Mouse (Mus musculus): ENCODE results near the gene Gm20696. TPM values are rescaled to one million over a fixed set of nuclear protein-coding genes. Genes with fewer than 3 reads are reported as not detected.

Gene Gm20696
- polyA plus RNA-seq, 1 experiment from 2014 or later: 2.3 TPM

DNA sequence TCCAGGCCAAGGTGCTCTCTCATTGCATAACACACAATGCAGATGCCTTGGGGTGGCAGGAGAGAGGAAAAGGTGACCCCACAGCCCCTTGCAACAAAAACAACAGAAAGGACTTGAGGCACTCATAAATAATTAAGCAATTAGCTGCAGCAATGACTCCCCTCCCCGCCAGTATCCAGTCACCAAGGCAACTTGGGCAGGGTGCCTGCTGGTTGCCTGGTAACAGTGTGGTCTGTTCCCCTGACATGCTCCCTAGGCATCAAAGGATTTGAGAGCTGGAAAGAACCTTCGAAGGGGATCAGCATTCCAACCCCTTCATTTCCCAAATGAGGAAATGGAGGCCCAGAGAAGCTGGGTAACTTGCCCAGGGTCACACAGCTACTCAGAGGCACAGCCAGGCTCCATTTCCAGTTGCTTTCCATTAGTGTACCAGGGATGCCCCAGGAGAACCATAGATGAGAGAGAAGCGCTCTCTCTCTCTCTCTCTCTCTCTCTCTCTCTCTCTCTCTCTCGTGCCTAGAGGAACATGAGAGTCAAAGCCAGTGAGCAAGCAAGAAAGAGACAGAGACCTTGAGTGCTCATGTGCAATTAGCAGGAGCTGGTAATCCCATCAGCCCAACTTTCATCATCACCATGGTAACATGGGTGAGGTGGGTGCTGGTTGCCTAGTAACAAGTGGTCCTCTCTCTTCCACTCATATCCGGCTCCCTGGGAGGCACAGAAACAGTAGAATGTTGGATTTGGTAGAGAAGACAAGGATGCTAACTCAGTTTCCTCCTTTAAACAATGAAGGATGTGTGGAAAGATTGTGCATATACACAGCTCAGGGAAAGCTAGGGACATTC is 3.1 kb upstream of the Gm20696 start:
- H3K27ac ChIP-seq (ENCODE audit: low read length): no peak overlapping the region
- no peaks in the 10 kb centered on the region for H3K36me3 ChIP-seq (ENCODE audit: control insufficient read depth, insufficient read depth)
- no peak overlapping the region for H3K9ac ChIP-seq (ENCODE audit: low read length)
- H3K4me3 ChIP-seq (ENCODE audit: low read length): no peak overlapping the region
- WGBS: 50% methylated on average over 5 of the region's 5 CpGs
- 0 out of 2 replicates have a peak, but pooled peaks cover 3% of the 10 kb centered on the region for H3K27me3 ChIP-seq (ENCODE audit: control insufficient read depth, insufficient read depth, low read length)
- no peak for ATAC-seq (replicated peaks; ENCODE audit: extremely low read depth, insufficient read depth, low FRiP score)
- H3K9me3 ChIP-seq (replicated peaks; ENCODE audit: control insufficient read depth, low read length): no peaks in the 10 kb centered on the region
- H3K4me2 ChIP-seq (ENCODE audit: low read depth, low read length): no peak overlapping the region
- H3K4me1 ChIP-seq (ENCODE audit: control insufficient read depth, insufficient read depth, low read length): peaks cover 15% of the 10 kb centered on the region

DNA sequence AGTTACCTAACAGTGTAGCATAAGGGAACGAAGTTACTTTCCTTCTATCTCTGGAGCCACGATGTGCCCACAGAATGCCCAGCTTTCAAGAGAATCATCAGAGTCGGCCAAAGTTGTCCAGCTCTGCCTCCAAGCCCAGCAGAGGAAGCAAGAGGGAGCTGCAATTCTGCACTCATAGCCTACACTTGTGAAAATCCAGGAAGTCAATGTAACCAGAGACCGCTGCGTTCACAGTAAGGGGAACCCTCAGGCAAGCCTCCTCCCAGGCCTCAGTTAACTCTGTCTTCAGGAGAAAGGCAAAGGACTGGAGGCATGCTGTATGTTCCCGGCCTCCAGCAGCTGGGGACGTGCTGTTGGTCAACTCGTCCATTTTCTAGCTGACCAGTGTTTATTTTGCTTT is 693 bp upstream of the Gm20696 start:
- Histone ChIP-seq H3K4me1 (ENCODE audit: control insufficient read depth, insufficient read depth, low read length) (peaks cover 15% of the 10 kb centered on the region), H3K9ac (ENCODE audit: low read length) (no peak overlapping the region), H3K9me3 (replicated peaks; ENCODE audit: control insufficient read depth, low read length) (no peaks in the 10 kb centered on the region), H3K36me3 (ENCODE audit: control insufficient read depth, insufficient read depth) (no peaks in the 10 kb centered on the region), H3K27ac (ENCODE audit: low read length) (no peak overlapping the region), H3K4me3 (ENCODE audit: low read length) (peak overlapping the region; percentile 88), H3K4me2 (ENCODE audit: low read depth, low read length) (peak overlapping the region; percentile 91), H3K27me3 (ENCODE audit: control insufficient read depth, insufficient read depth, low read length) (0 out of 2 replicates have a peak, but pooled peaks cover 3% of the 10 kb centered on the region)
- ATAC-seq (replicated peaks; ENCODE audit: extremely low read depth, insufficient read depth, low FRiP score): no peak
- WGBS: 59% methylated on average over 8 of the region's 8 CpGs

- peak overlapping the region; percentile 49 for H3K27ac ChIP-seq (ENCODE audit: low read length)
Measured at GRCm38 (mm10) chr6:99665457-99666317, 910 bp downstream of the Gm20696 start.

DNA sequence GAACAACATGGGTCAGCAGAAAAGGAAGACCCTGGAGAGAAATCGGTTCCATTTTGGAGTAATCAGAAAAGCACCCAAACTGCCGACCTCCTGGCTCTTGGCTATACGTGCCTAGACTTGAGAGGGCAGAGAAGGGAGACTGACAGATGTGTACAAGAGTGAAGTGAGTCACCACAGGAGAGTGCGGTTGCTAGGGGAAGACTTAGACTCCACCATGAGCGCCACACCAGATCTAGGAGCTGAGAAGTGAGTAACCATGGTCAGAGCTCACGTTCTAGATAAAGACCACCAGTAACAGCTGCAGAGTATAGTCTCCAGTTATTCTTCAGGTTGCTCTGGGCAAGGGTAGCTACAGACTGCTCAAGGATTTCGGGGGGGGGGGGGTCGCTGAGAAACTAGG is 3.4 kb downstream of the Gm20696 start:
- 68% methylated on average over 8 of the region's 8 CpGs for WGBS
- Histone ChIP-seq H3K4me2 (ENCODE audit: low read depth, low read length) (no peak overlapping the region), H3K4me1 (ENCODE audit: control insufficient read depth, insufficient read depth, low read length) (peaks cover 15% of the 10 kb centered on the region), H3K27ac (ENCODE audit: low read length) (no peak overlapping the region), H3K4me3 (ENCODE audit: low read length) (no peak overlapping the region), H3K36me3 (ENCODE audit: control insufficient read depth, insufficient read depth) (no peaks in the 10 kb centered on the region), H3K27me3 (ENCODE audit: control insufficient read depth, insufficient read depth, low read length) (0 out of 2 replicates have a peak, but pooled peaks cover 3% of the 10 kb centered on the region), H3K9me3 (replicated peaks; ENCODE audit: control insufficient read depth, low read length) (no peaks in the 10 kb centered on the region), H3K9ac (ENCODE audit: low read length) (no peak overlapping the region)
- no peak for ATAC-seq (replicated peaks; ENCODE audit: extremely low read depth, insufficient read depth, low FRiP score)

More at GRCm38 (mm10) chr6:99665457-99666317, 910 bp downstream of the Gm20696 start:
- no peaks in the 10 kb centered on the region for H3K36me3 ChIP-seq (ENCODE audit: control insufficient read depth, insufficient read depth)
- peak overlapping the region; percentile 91 for H3K4me2 ChIP-seq (ENCODE audit: low read depth, low read length)
- no peak for ATAC-seq (replicated peaks; ENCODE audit: extremely low read depth, insufficient read depth, low FRiP score)
- H3K27me3 ChIP-seq (ENCODE audit: control insufficient read depth, insufficient read depth, low read length): 0 out of 2 replicates have a peak, but pooled peaks cover 3% of the 10 kb centered on the region
- peak overlapping the region; percentile 91 for H3K9ac ChIP-seq (ENCODE audit: low read length)
- 25% methylated on average over 16 of the region's 16 CpGs for WGBS
- H3K4me3 ChIP-seq (ENCODE audit: low read length): peak overlapping the region; percentile 88
- peaks cover 16% of the 10 kb centered on the region for H3K4me1 ChIP-seq (ENCODE audit: control insufficient read depth, insufficient read depth, low read length)
- no peaks in the 10 kb centered on the region for H3K9me3 ChIP-seq (replicated peaks; ENCODE audit: control insufficient read depth, low read length)

DNA sequence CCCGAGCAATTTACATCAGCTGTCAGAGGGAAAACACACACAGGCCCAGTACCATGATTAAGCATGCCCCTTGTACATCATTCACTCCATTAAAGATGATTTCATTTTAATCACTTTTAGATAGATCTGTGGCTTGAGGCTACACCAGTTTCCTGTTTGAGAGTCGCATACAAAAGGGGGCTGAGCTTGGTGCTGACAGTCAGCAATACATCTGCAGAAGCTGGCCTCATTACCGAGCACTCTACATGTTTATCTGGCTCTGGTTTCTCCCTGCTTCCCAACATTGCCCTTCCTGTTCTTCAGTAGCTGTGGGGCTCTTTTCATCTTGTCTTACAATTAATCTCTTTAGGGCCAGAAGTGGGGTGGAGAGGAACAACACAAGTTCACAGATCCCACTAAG is 6.2 kb downstream of the Gm20696 start:
- Histone ChIP-seq H3K4me3 (ENCODE audit: low read length) (no peak overlapping the region), H3K9ac (ENCODE audit: low read length) (no peak overlapping the region), H3K4me2 (ENCODE audit: low read depth, low read length) (no peak overlapping the region), H3K27ac (ENCODE audit: low read length) (no peak overlapping the region), H3K9me3 (replicated peaks; ENCODE audit: control insufficient read depth, low read length) (no peaks in the 10 kb centered on the region), H3K4me1 (ENCODE audit: control insufficient read depth, insufficient read depth, low read length) (peaks cover 3% of the 10 kb centered on the region; the same call in 1 of the 2 replicates), H3K36me3 (ENCODE audit: control insufficient read depth, insufficient read depth) (no peaks in the 10 kb centered on the region), H3K27me3 (ENCODE audit: control insufficient read depth, insufficient read depth, low read length) (no peaks in the 10 kb centered on the region)
- ATAC-seq (replicated peaks; ENCODE audit: extremely low read depth, insufficient read depth, low FRiP score): no peak
- 35% methylated on average over 3 of the region's 3 CpGs for WGBS

DNA sequence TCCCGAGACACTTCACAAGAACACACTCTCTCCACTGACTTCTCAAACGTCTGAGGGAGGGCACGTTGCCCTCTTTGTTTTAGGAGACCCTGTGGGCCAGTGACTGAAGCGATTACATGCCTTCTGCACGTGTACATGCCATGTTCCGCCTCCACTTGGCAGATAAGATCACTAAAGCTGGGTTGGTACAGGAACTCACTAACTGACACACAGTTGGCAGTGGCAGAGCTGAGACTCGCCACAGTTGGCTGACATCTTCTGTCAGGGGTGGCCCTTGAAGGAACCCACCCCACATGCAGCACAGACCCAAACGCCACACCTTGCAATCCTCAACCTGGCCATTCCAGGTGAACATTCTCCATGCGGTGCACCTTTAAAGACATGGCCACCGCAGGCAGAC is 8.0 kb downstream of the Gm20696 start:
- Histone ChIP-seq H3K4me1 (ENCODE audit: control insufficient read depth, insufficient read depth, low read length) (peaks cover 12% of the 10 kb centered on the region; the same call in 1 of the 2 replicates), H3K9ac (ENCODE audit: low read length) (no peak overlapping the region), H3K36me3 (ENCODE audit: control insufficient read depth, insufficient read depth) (no peaks in the 10 kb centered on the region), H3K27ac (ENCODE audit: low read length) (no peak overlapping the region), H3K27me3 (ENCODE audit: control insufficient read depth, insufficient read depth, low read length) (no peaks in the 10 kb centered on the region), H3K9me3 (replicated peaks; ENCODE audit: control insufficient read depth, low read length) (no peaks in the 10 kb centered on the region), H3K4me3 (ENCODE audit: low read length) (no peak overlapping the region), H3K4me2 (ENCODE audit: low read depth, low read length) (no peak overlapping the region)
- ATAC-seq (replicated peaks; ENCODE audit: extremely low read depth, insufficient read depth, low FRiP score): no peak
- 77% methylated on average over 10 of the region's 10 CpGs for WGBS

GRCm38 (mm10) chr6:99656088-99656487 is 10.5 kb downstream of the Gm20696 start:
- no peak for ATAC-seq (replicated peaks; ENCODE audit: extremely low read depth, insufficient read depth, low FRiP score)
- H3K4me1 ChIP-seq (ENCODE audit: control insufficient read depth, insufficient read depth, low read length): peaks cover 12% of the 10 kb centered on the region; the same call in 1 of the 2 replicates
- no peaks in the 10 kb centered on the region for H3K9me3 ChIP-seq (replicated peaks; ENCODE audit: control insufficient read depth, low read length)
- no peak overlapping the region for H3K4me2 ChIP-seq (ENCODE audit: low read depth, low read length)
- no peaks in the 10 kb centered on the region for H3K36me3 ChIP-seq (ENCODE audit: control insufficient read depth, insufficient read depth)
- H3K9ac ChIP-seq (ENCODE audit: low read length): no peak overlapping the region
- no peaks in the 10 kb centered on the region for H3K27me3 ChIP-seq (ENCODE audit: control insufficient read depth, insufficient read depth, low read length)
- no peak overlapping the region for H3K27ac ChIP-seq (ENCODE audit: low read length)
- 90% methylated on average over 2 of the region's 2 CpGs for WGBS
- H3K4me3 ChIP-seq (ENCODE audit: low read length): no peak overlapping the region

DNA sequence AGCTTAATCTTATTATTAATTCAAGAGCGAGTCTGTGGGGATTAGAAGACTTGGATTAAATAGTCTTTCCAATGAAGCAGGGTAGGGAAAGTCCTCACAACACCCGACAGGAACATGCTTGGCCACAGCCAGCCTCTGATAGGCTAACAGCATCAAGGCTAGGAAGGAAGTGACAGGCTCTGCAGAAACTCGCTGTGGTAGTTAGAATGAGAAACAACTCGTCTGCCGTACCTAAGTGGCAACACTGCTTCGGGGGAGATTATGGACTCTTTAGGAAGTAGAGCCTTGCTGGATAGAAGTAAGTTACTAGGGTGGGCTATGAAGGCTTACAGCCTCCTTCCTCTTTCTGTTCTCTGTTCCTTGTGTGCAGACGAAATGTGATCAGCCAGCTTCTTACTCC is 11.1 kb downstream of the Gm20696 start:
- Histone ChIP-seq H3K36me3 (ENCODE audit: control insufficient read depth, insufficient read depth) (no peaks in the 10 kb centered on the region), H3K4me3 (ENCODE audit: low read length) (peak overlapping the region; percentile 4; the same call in 1 of the 2 replicates), H3K27ac (ENCODE audit: low read length) (no peak overlapping the region), H3K4me1 (ENCODE audit: control insufficient read depth, insufficient read depth, low read length) (peaks cover 9% of the 10 kb centered on the region; the same call in 1 of the 2 replicates), H3K9ac (ENCODE audit: low read length) (no peak overlapping the region), H3K4me2 (ENCODE audit: low read depth, low read length) (no peak overlapping the region), H3K9me3 (replicated peaks; ENCODE audit: control insufficient read depth, low read length) (no peaks in the 10 kb centered on the region), H3K27me3 (ENCODE audit: control insufficient read depth, insufficient read depth, low read length) (no peaks in the 10 kb centered on the region)
- 38% methylated on average over 7 of the region's 7 CpGs for WGBS
- ATAC-seq (replicated peaks; ENCODE audit: extremely low read depth, insufficient read depth, low FRiP score): no peak; the same call in 1 of the 2 replicates

Data from heart, embryonic 16.5 days (tissue).